Mouse (Mus musculus): ENCODE measurements around the gene Aup1. TPM values are rescaled to one million over a fixed set of nuclear protein-coding genes. Genes with fewer than 3 reads are reported as not detected.
A peak's percentile ranks its signal among the peaks of the same experiment; 100 is the strongest.

Gene Aup1
- polyA plus RNA-seq, 1 experiment from 2014 or later, result 158 TPM

DNA sequence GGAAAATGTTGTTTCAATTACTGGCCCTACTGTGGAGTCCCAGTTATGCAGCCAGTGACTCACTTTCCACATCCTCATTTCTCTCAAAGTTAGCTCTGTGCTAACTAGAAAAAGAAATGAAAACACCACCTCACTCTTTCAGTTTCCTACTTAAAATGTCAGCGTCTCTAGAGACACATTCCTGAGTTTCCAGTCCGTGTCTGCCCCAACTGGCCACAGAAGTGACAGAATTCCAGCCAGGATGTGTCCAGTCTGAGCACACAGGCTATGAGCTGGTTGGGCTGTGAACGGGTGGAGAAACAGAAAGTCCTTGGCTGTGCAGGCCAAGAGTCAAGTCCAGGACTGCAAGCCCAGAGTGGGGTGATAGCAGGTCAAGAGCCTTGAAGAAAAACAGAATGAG, 37.1 kb upstream of the Aup1 start:
- Histone ChIP-seq H3K4me3 (replicated peaks) (no peak overlapping the region), H3K9me3 (no peaks in the 10 kb centered on the region), H3K27me3 (no peaks in the 10 kb centered on the region), H3K36me3 (no peaks in the 10 kb centered on the region), H3K4me2 (no peak overlapping the region), H3K9ac (replicated peaks) (no peak overlapping the region), H3K4me1 (replicated peaks) (peaks cover 6% of the 10 kb centered on the region), H3K27ac (no peak overlapping the region)
- 59% methylated on average over 3 of the region's 3 CpGs for WGBS
- ATAC-seq (ENCODE audit: insufficient number of reproducible peaks, insufficient read depth, low FRiP score, low TSS enrichment, low read depth), result no peak

DNA sequence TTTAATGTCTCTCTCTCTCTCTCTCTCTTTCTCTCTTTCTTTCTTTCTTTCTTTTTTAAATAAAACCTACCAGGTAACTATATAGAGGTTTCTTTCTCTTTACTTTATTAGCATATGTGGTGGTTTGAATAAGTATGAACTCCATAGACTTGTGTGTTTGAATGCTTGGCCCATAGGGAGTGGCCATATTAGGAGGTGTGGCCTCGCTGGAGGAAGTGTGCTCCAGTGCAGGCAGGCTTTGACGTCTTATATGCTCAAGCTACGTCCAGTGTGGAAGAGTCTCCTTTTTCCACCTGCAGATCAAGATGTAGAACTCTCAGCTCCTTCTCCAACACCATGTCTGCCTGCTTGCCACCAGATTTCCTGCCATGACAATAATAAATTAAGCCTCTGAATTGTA, 35.3 kb upstream of the Aup1 start:
- Histone ChIP-seq H3K4me1 (replicated peaks) (peaks cover 2% of the 10 kb centered on the region; the same call in 1 of the 2 replicates), H3K9ac (replicated peaks) (no peak overlapping the region), H3K27me3 (no peaks in the 10 kb centered on the region), H3K9me3 (no peaks in the 10 kb centered on the region), H3K4me3 (replicated peaks) (no peak overlapping the region), H3K27ac (no peak overlapping the region), H3K36me3 (no peaks in the 10 kb centered on the region), H3K4me2 (no peak overlapping the region)
- WGBS, result 75% methylated on average over 3 of the region's 3 CpGs
- ATAC-seq (ENCODE audit: insufficient number of reproducible peaks, insufficient read depth, low FRiP score, low TSS enrichment, low read depth), result no peak

DNA sequence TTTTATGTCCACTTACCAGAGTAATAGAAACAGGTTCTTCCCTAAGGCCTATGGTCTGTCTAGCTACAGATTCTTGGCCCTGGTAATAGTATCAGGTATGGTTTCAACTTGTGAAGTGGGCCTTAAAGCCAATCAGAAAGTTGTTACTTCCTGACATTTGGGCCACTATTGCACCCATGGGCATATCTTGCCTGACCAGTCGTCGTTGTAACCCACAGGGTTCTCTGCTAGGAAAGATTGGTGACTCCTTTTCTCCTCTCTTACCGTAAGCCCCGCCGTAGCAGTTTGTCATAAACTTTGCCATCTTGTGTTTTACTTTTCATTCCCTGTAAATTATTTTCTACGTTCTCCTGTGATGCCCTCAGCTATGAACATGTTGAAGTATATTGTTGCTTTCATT, 34.2 kb upstream of the Aup1 start:
- no peak overlapping the region for H3K4me3 ChIP-seq (replicated peaks)
- peaks cover 2% of the 10 kb centered on the region; the same call in 1 of the 2 replicates for H3K4me1 ChIP-seq (replicated peaks)
- H3K27me3 ChIP-seq, result no peaks in the 10 kb centered on the region
- H3K9me3 ChIP-seq, result no peaks in the 10 kb centered on the region
- H3K9ac ChIP-seq (replicated peaks), result no peak overlapping the region
- H3K4me2 ChIP-seq, result no peak overlapping the region
- no peak overlapping the region for H3K27ac ChIP-seq
- no peak for ATAC-seq (ENCODE audit: insufficient number of reproducible peaks, insufficient read depth, low FRiP score, low TSS enrichment, low read depth)
- no peaks in the 10 kb centered on the region for H3K36me3 ChIP-seq
- WGBS, result 86% methylated on average over 6 of the region's 6 CpGs

DNA sequence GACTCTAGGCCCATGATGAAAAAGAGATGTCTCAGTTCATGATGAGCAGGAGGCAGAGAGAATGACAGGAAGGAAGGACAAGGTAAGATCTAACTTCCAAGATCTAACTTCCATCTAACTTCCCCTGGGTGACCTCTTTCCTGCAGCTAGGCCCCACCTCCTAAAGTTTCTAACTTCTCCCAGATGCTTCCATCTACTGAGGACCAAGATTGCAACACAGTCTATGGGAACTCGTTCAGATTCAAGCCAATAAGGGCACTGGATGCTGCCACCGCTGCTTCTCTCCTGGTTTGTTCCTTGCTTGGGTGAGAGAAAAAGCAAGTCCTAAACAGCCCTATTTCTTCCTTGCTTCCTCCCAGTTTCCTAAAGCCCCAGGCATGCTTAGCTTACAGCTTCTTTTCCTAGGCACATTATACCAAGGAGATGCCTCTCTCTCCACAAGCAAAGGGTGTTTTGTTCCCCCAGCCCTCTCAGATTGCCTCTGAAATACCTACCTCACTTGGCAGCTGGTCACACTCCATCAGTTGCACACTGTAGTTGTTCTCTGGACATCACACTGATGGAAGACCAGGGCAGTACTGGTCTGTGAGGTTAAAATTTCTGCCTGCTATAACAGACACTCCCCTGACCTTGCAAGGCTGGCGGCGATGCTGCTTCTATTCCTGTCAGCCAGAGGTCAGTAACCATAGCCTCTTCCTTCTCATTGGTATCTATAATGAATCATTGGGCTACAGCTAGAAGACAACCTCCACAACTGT, 33.3 kb upstream of the Aup1 start:
- Histone ChIP-seq H3K9ac (replicated peaks) (no peak overlapping the region), H3K27ac (no peak overlapping the region), H3K9me3 (no peaks in the 10 kb centered on the region), H3K4me3 (replicated peaks) (no peak overlapping the region), H3K27me3 (peaks cover 1% of the 10 kb centered on the region; the same call in 1 of the 2 replicates), H3K36me3 (no peaks in the 10 kb centered on the region), H3K4me1 (replicated peaks) (peaks cover 2% of the 10 kb centered on the region; the same call in 1 of the 2 replicates), H3K4me2 (no peak overlapping the region)
- 79% methylated on average over 4 of the region's 4 CpGs for WGBS
- no peak for ATAC-seq (ENCODE audit: insufficient number of reproducible peaks, insufficient read depth, low FRiP score, low TSS enrichment, low read depth)

DNA sequence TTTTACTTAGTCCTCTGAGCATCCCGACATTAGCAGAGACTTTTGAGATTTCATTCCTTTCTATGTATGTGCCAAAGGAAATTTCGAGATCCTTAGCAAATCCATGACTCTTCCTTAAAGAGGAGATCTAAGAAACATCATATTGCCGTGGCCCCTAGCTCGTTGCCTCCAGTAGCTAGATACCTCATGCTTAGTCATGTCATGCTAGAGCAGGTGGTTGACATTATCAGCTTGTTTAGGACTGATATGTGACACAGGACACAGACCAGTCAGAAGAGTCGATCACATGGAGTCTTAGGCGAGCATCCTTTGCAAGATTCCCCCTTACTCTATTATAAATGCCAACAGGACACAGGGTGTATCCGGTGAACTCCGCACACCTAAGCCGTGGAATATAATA, 31.3 kb upstream of the Aup1 start:
- no peaks in the 10 kb centered on the region for H3K36me3 ChIP-seq
- H3K4me2 ChIP-seq, result no peak overlapping the region
- no peaks in the 10 kb centered on the region for H3K9me3 ChIP-seq
- peaks cover 7% of the 10 kb centered on the region for H3K4me1 ChIP-seq (replicated peaks)
- H3K4me3 ChIP-seq (replicated peaks), result no peak overlapping the region
- peaks cover 3% of the 10 kb centered on the region; the same call in 1 of the 2 replicates for H3K27me3 ChIP-seq
- WGBS, result 87% methylated on average over 9 of the region's 9 CpGs
- H3K9ac ChIP-seq (replicated peaks), result no peak overlapping the region
- ATAC-seq (ENCODE audit: insufficient number of reproducible peaks, insufficient read depth, low FRiP score, low TSS enrichment, low read depth), result no peak
- no peak overlapping the region for H3K27ac ChIP-seq

DNA sequence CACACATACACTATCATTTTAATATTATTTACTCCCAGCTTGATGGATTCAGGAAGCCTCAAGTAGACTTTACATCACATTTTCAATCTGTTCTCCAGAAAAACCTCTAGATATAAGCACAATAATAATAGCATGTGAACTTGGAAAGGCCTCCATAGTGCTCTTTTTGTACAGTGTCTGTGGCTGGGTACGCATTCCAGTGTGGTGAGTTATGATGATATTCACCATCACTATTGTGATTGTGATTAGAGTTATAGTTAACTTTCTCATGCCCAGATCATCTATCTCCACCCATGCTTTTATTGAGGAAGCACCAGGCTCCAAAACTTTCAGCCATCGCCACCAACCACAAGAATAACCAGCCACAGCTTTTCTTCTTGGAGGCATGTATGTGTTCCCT, 30.5 kb upstream of the Aup1 start:
- no peak overlapping the region for H3K4me2 ChIP-seq
- ATAC-seq (ENCODE audit: insufficient number of reproducible peaks, insufficient read depth, low FRiP score, low TSS enrichment, low read depth), result no peak
- no peak overlapping the region for H3K4me3 ChIP-seq (replicated peaks)
- H3K4me1 ChIP-seq (replicated peaks), result peaks cover 7% of the 10 kb centered on the region
- H3K27ac ChIP-seq, result no peak overlapping the region
- 95% methylated on average over 2 of the region's 2 CpGs for WGBS
- H3K9ac ChIP-seq (replicated peaks), result no peak overlapping the region
- H3K27me3 ChIP-seq, result peaks cover 7% of the 10 kb centered on the region
- H3K9me3 ChIP-seq, result no peaks in the 10 kb centered on the region
- no peaks in the 10 kb centered on the region for H3K36me3 ChIP-seq

DNA sequence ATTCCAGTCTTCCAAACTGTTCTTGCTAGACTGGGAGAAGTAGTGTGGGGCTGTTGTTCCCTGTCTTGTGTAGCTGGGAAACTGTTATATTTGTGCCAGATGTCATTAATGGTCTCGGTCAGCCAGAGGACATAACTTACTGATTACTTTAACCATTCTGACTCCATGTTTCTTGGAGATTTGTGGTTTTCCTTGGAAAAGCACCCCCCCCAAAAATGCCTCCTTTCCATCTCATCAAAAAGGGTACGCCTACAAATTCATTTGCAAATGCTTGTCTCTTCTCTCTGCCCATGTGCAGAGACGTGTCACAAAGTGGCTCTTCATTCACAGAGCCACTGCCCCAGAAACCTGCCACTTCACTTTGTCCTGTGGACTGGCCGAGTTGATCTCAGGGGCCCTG, 29.9 kb upstream of the Aup1 start:
- H3K9ac ChIP-seq (replicated peaks), result no peak overlapping the region
- H3K9me3 ChIP-seq, result no peaks in the 10 kb centered on the region
- no peak overlapping the region for H3K4me2 ChIP-seq
- H3K4me1 ChIP-seq (replicated peaks), result peaks cover 10% of the 10 kb centered on the region
- H3K27me3 ChIP-seq, result peaks cover 12% of the 10 kb centered on the region
- WGBS, result 66% methylated on average over 4 of the region's 4 CpGs
- H3K4me3 ChIP-seq (replicated peaks), result no peak overlapping the region
- H3K36me3 ChIP-seq, result no peaks in the 10 kb centered on the region
- ATAC-seq (ENCODE audit: insufficient number of reproducible peaks, insufficient read depth, low FRiP score, low TSS enrichment, low read depth), result no peak
- H3K27ac ChIP-seq, result no peak overlapping the region

DNA sequence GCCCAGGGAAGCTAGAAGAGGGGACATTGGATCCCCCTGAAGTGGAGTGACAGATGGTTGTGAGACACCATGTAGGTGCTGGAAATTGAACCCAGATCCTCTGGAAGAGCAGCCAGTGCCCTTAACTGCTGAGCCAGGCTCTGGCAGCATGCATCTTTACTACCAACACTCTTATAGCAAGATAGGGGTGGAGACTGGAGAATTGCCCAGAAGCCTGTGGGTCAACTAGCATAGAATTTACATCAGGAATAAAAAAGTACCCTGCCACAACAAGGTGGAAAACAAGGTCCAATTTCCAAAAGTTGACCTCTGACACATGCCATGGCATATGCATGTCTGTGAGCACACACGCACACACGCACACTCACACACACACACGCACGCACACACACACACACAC, 29.1 kb upstream of the Aup1 start:
- Histone ChIP-seq H3K4me1 (replicated peaks) (peaks cover 17% of the 10 kb centered on the region), H3K27me3 (peaks cover 20% of the 10 kb centered on the region), H3K9me3 (no peaks in the 10 kb centered on the region), H3K4me2 (no peak overlapping the region), H3K36me3 (no peaks in the 10 kb centered on the region), H3K27ac (no peak overlapping the region), H3K4me3 (replicated peaks) (no peak overlapping the region), H3K9ac (replicated peaks) (no peak overlapping the region)
- whole genome bisulfite sequencing, result 85% methylated on average over 4 of the region's 4 CpGs
- ATAC-seq (ENCODE audit: insufficient number of reproducible peaks, insufficient read depth, low FRiP score, low TSS enrichment, low read depth), result no peak

DNA sequence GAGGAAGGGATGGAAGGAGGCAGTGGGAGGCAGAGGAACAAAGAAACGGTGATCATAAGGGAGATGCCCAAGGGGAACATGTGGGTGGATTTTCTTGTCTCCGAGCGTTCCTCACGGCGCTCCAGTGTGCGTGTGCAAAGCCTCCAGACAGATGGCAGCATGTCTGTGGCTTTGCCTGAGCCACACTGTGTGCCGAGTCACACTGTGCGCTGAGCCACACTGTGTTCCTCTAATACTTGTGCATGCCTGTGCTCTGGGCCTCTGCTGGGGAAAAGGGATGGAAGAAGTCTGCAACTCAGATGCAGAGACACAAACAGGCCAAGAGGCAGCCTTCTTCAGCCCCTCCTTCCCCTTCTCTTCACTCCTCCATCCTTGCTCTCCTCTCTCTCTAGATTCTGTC, 27.0 kb upstream of the Aup1 start:
- peaks cover 40% of the 10 kb centered on the region for H3K27me3 ChIP-seq
- no peak overlapping the region for H3K4me3 ChIP-seq (replicated peaks)
- peaks cover 27% of the 10 kb centered on the region for H3K4me1 ChIP-seq (replicated peaks)

DNA sequence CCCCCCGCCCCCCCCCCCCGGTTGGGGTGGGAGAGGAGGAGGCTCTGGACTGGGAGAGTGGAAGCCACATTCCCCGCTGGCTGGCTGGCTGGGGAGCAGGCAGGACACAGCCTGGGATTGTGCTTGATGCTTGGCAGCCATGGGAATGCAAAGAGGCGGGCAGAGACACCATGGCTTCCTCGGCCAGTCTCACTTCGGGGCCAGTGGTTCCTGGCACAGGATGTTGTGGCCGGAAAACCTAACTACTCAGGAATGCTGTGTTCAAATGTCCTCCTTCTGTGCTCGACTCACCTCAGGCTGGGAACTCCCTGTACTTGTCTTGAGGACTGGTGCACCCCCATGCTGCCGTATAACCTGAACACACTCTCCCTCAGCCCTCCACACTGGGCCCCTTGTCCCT, 26.6 kb upstream of the Aup1 start:
- ATAC-seq (ENCODE audit: insufficient number of reproducible peaks, insufficient read depth, low FRiP score, low TSS enrichment, low read depth), result no peak; the same call in 1 of the 2 replicates
- peaks cover 44% of the 10 kb centered on the region for H3K27me3 ChIP-seq
- peak overlapping the region; percentile 35; the same call in 1 of the 2 replicates for H3K27ac ChIP-seq

More for the DNA sequence above, 27.0 kb upstream of the Aup1 start:
- no peak for ATAC-seq (ENCODE audit: insufficient number of reproducible peaks, insufficient read depth, low FRiP score, low TSS enrichment, low read depth)
- Histone ChIP-seq H3K4me2 (no peak overlapping the region), H3K36me3 (peaks cover 8% of the 10 kb centered on the region; the same call in 1 of the 2 replicates), H3K9me3 (no peaks in the 10 kb centered on the region), H3K9ac (replicated peaks) (no peak overlapping the region), H3K27ac (peak overlapping the region; percentile 35; the same call in 1 of the 2 replicates)
- 82% methylated on average over 8 of the region's 8 CpGs for WGBS

DNA sequence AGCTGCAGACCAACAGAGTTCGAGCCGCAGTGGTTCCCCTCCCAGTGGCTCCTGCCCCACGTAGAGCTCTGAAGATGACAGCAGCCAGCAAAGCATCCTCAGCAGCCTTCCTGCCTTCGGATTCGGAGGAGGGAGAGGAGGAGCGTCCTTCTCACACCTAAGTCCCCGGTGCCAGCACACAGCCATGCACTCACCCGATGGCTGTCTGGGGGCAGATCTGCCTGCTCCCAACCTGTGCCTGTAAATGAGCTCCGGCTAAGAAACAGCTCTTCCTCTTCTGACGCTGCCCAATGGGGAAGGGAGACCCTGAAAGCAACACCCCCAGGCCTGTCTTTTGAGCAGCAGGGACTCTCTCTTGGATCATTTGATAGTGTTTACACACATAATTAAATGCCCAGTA, 24.5 kb upstream of the Aup1 start:
- WGBS, result 24% methylated on average over 10 of the region's 10 CpGs
- no peak for ATAC-seq (ENCODE audit: insufficient number of reproducible peaks, insufficient read depth, low FRiP score, low TSS enrichment, low read depth)
- peaks cover 45% of the 10 kb centered on the region for H3K27me3 ChIP-seq

More for the DNA sequence above, 26.6 kb upstream of the Aup1 start:
- H3K4me3 ChIP-seq (replicated peaks), result no peak overlapping the region
- peak overlapping the region; percentile 12; the same call in 1 of the 2 replicates for H3K9ac ChIP-seq (replicated peaks)
- H3K4me1 ChIP-seq (replicated peaks), result peaks cover 30% of the 10 kb centered on the region
- no peak overlapping the region for H3K4me2 ChIP-seq
- peaks cover 8% of the 10 kb centered on the region; the same call in 1 of the 2 replicates for H3K36me3 ChIP-seq
- WGBS, result 50% methylated on average over 7 of the region's 9 CpGs
- H3K9me3 ChIP-seq, result no peaks in the 10 kb centered on the region

More for the DNA sequence above, 24.5 kb upstream of the Aup1 start:
- peaks cover 8% of the 10 kb centered on the region; the same call in 1 of the 2 replicates for H3K36me3 ChIP-seq
- H3K4me3 ChIP-seq (replicated peaks), result no peak overlapping the region
- H3K9ac ChIP-seq (replicated peaks), result no peak overlapping the region
- no peak overlapping the region for H3K27ac ChIP-seq
- H3K4me2 ChIP-seq, result no peak overlapping the region
- H3K9me3 ChIP-seq, result no peaks in the 10 kb centered on the region
- peaks cover 34% of the 10 kb centered on the region for H3K4me1 ChIP-seq (replicated peaks)

All from limb, embryonic 12.5 days (tissue).